Mouse (Mus musculus): Measurements from ENCODE around the gene 9830107B12Rik.

GRCm38 (mm10) chr17:48089446-48089845, 56.6 kb downstream of the 9830107B12Rik start:
- no peak for TF ChIP-seq CTCF (conservative IDR thresholded peaks at IDR 0.05; ENCODE audit: insufficient read depth, insufficient read length, low read depth, low read length)
- TF ChIP-seq POLR2A (IDR thresholded peaks at IDR 0.05; ENCODE audit: low read depth, low read length), result no peak

All from kidney, adult 2 months (tissue).